Mouse (Mus musculus): ENCODE results near the gene Mical2.

GRCm38 (mm10) chr7:112321798-112322794 lies 96.4 kb downstream of the Mical2 start:
- no peak for TF ChIP-seq CTCF (IDR thresholded peaks at IDR 0.05; ENCODE audit: borderline replicate concordance, extremely low read depth, insufficient read depth, insufficient read length)
- no peak for TF ChIP-seq POLR2A (IDR thresholded peaks at IDR 0.05; ENCODE audit: borderline replicate concordance, extremely low read depth, insufficient read depth, insufficient read length, poor library complexity, severe bottlenecking)

Data from brain, embryonic 14.5 days (tissue).